Mouse (Mus musculus) neural tube, embryonic 13.5 days (tissue): Measurements from ENCODE around the gene Ttc34. TPM values are rescaled to one million over a fixed set of nuclear protein-coding genes. Genes with fewer than 3 reads are reported as not detected.

Source experiments
- ATAC-seq: fragments of 200-750 bp; cut with Nextera tagmentation; 2 replicates; pipeline ENCODE4 v1.8.0; 2017; ENCODE audit warnings: low read depth, mild to moderate bottlenecking, moderate TSS enrichment, moderate library complexity
- H3K27ac ChIP-seq: fragments of 300-500 bp; sonication (generic); replicated peaks from 2 replicates; pipeline ENCODE4 v1.5.1; 2015; ENCODE audit warnings: moderate library complexity, mild to moderate bottlenecking, inconsistent platforms
- H3K27me3 ChIP-seq: fragments of 300-500 bp; sonication (generic); 2 replicates; pipeline ENCODE4 v1.6.1; 2015; ENCODE audit warnings: mild to moderate bottlenecking, inconsistent platforms
- H3K36me3 ChIP-seq: fragments of 300-500 bp; sonication (generic); 2 replicates; pipeline ENCODE4 v1.6.1; 2015; ENCODE audit warnings: mild to moderate bottlenecking, inconsistent platforms
- H3K4me1 ChIP-seq: fragments of 300-500 bp; sonication (generic); replicated peaks from 2 replicates; pipeline ENCODE4 v1.6.1; 2015; ENCODE audit warnings: inconsistent platforms
- H3K4me2 ChIP-seq: fragments of 300-500 bp; sonication (generic); 2 replicates; pipeline ENCODE4 v1.6.1; 2015; ENCODE audit warnings: inconsistent platforms, mild to moderate bottlenecking, moderate library complexity
- H3K4me3 ChIP-seq: fragments of 300-500 bp; sonication (generic); 2 replicates; pipeline ENCODE4 v1.5.1; 2015; ENCODE audit warnings: mild to moderate bottlenecking, inconsistent platforms
- H3K9ac ChIP-seq: fragments of 300-500 bp; sonication (generic); 2 replicates; pipeline ENCODE4 v1.6.1; 2015; ENCODE audit warnings: moderate library complexity, mild to moderate bottlenecking, inconsistent platforms
- H3K9me3 ChIP-seq: fragments of 300-500 bp; sonication (generic); 2 replicates; pipeline ENCODE4 v1.6.1; 2016; ENCODE audit warnings: inconsistent platforms
- WGBS: fragments of 180-500 bp; shearing (Covaris S2); methylation state at CpG from one replicate; pipeline ENCODE4 v1.1.7; 2015; 5-methylcytosine and 5-hydroxymethylcytosine counted together
- polyA plus RNA-seq: library from polyadenylated mRNA; unstranded; fragments of >200 nt; fragmentation: Nextera tagmentation; extraction: Ambion mirVana; gene quantifications from 2 replicates; pipeline ENCODE4 v1.2.1, GENCODE M21; 2015

Gene Ttc34
- polyA plus RNA-seq, 1 experiment from 2014 or later: 0.52 TPM

DNA sequence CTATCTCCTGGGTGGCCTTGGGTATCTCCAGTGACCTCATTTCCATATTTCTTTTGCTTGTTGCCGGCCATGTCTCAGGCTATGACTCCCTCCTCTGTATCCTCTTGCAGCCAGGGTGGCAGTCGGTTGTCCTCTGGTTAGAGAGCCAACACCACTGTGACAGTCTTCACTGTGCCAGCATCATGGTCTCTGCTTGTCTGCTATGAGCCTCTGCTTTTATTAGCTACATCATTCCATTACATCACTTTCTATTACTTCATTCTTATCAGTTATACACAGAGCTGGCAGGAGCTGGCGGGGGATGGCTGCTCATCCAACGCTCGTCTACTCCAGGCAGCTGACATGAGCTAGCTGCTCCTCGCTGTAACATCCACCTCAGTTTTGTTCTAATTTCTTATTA, 43.5 kb downstream of the Ttc34 start:
- no peak overlapping the region for H3K27ac ChIP-seq
- H3K9ac ChIP-seq: no peak overlapping the region
- H3K36me3 ChIP-seq: no peaks in the 10 kb centered on the region
- H3K4me1 ChIP-seq: peaks cover 7% of the 10 kb centered on the region
- no peak for ATAC-seq
- no peaks in the 10 kb centered on the region for H3K9me3 ChIP-seq
- 85% methylated on average over 6 of the region's 6 CpGs for WGBS
- no peak overlapping the region for H3K4me3 ChIP-seq
- no peak overlapping the region for H3K4me2 ChIP-seq
- H3K27me3 ChIP-seq: 0 out of 2 replicates have a peak, but pooled peaks cover 8% of the 10 kb centered on the region

DNA sequence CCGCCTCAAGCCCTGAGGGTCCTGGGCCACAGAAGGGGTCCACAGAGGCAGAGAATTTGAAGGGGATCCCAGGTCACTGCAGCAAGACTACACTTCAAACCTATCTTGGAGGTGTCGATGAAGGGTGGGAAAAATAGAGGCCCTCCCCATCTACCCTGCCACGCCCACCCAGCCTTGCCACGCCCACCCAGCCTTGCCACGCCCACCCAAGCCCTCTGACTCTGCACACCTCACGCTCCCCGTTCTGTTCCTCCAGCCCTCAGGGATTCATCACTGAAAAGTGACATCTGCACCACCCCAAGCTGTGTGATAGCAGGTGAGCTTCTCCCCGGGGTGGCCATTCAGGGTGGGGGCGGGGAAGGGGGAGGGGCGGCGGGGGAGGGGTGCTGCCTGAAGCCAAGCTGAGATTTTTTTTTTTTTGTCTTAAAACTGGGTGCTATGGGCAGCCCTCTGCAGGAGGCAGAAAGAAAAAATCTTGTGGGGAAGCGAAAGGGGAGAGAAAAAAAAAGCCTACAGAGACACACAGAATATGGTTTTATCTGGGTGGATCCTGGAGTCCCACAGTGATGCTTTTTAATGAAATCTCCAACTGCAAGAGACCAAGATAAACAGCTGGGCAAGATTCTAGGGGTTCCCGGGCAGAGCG, 44.9 kb downstream of the Ttc34 start:
- no peaks in the 10 kb centered on the region for H3K9me3 ChIP-seq
- H3K27me3 ChIP-seq: no peaks in the 10 kb centered on the region
- H3K4me3 ChIP-seq: no peak overlapping the region
- H3K4me1 ChIP-seq: peaks cover 7% of the 10 kb centered on the region
- 25% methylated on average over 14 of the region's 14 CpGs for WGBS
- no peak overlapping the region for H3K4me2 ChIP-seq
- H3K36me3 ChIP-seq: no peaks in the 10 kb centered on the region
- no peak overlapping the region for H3K9ac ChIP-seq
- no peak overlapping the region for H3K27ac ChIP-seq
- no peak for ATAC-seq

- Histone ChIP-seq H3K4me2 (no peak overlapping the region), H3K27ac (no peak overlapping the region), H3K27me3 (no peaks in the 10 kb centered on the region), H3K4me3 (no peak overlapping the region), H3K9me3 (no peaks in the 10 kb centered on the region), H3K36me3 (no peaks in the 10 kb centered on the region), H3K4me1 (no peaks in the 10 kb centered on the region), H3K9ac (no peak overlapping the region)
- WGBS: 88% methylated on average over 11 of the region's 11 CpGs
- ATAC-seq: no peak
These were observed 48.2 kb downstream of the Ttc34 start for GRCm38 (mm10) chr4:154885416-154885815.

GRCm38 (mm10) chr4:154886876-154887592, 49.8 kb downstream of the Ttc34 start:
- no peaks in the 10 kb centered on the region for H3K4me1 ChIP-seq
- no peak overlapping the region for H3K9ac ChIP-seq
- WGBS: 68% methylated on average over 13 of the region's 13 CpGs
- no peaks in the 10 kb centered on the region for H3K9me3 ChIP-seq
- H3K4me2 ChIP-seq: no peak overlapping the region
- no peaks in the 10 kb centered on the region for H3K36me3 ChIP-seq
- no peaks in the 10 kb centered on the region for H3K27me3 ChIP-seq
- no peak overlapping the region for H3K4me3 ChIP-seq
- no peak for ATAC-seq
- no peak overlapping the region for H3K27ac ChIP-seq

- 81% methylated on average over 15 of the region's 15 CpGs for WGBS
- no peak for ATAC-seq
These were observed 50.5 kb downstream of the Ttc34 start for GRCm38 (mm10) chr4:154887593-154888250.

GRCm38 (mm10) chr4:154890887-154891286, 53.6 kb downstream of the Ttc34 start:
- Histone ChIP-seq H3K9ac (no peak overlapping the region), H3K9me3 (no peaks in the 10 kb centered on the region), H3K4me2 (no peak overlapping the region), H3K4me3 (no peak overlapping the region), H3K27ac (no peak overlapping the region), H3K4me1 (no peaks in the 10 kb centered on the region), H3K36me3 (no peaks in the 10 kb centered on the region), H3K27me3 (no peaks in the 10 kb centered on the region)
- no peak for ATAC-seq
- WGBS: 91% methylated on average over 14 of the region's 14 CpGs

More at GRCm38 (mm10) chr4:154887593-154888250, 50.5 kb downstream of the Ttc34 start:
- Histone ChIP-seq H3K9me3 (no peaks in the 10 kb centered on the region), H3K4me2 (no peak overlapping the region), H3K4me1 (no peaks in the 10 kb centered on the region), H3K9ac (no peak overlapping the region), H3K36me3 (no peaks in the 10 kb centered on the region), H3K4me3 (no peak overlapping the region), H3K27me3 (no peaks in the 10 kb centered on the region), H3K27ac (no peak overlapping the region)

GRCm38 (mm10) chr4:154895549-154895948, 58.3 kb downstream of the Ttc34 start:
- H3K4me1 ChIP-seq: peaks cover 26% of the 10 kb centered on the region
- H3K4me2 ChIP-seq: no peak overlapping the region
- H3K27me3 ChIP-seq: no peaks in the 10 kb centered on the region
- no peak overlapping the region for H3K27ac ChIP-seq
- H3K9me3 ChIP-seq: no peaks in the 10 kb centered on the region
- no peak for ATAC-seq
- H3K9ac ChIP-seq: no peak overlapping the region
- 86% methylated on average over 5 of the region's 5 CpGs for WGBS
- H3K4me3 ChIP-seq: no peak overlapping the region
- no peaks in the 10 kb centered on the region for H3K36me3 ChIP-seq

DNA sequence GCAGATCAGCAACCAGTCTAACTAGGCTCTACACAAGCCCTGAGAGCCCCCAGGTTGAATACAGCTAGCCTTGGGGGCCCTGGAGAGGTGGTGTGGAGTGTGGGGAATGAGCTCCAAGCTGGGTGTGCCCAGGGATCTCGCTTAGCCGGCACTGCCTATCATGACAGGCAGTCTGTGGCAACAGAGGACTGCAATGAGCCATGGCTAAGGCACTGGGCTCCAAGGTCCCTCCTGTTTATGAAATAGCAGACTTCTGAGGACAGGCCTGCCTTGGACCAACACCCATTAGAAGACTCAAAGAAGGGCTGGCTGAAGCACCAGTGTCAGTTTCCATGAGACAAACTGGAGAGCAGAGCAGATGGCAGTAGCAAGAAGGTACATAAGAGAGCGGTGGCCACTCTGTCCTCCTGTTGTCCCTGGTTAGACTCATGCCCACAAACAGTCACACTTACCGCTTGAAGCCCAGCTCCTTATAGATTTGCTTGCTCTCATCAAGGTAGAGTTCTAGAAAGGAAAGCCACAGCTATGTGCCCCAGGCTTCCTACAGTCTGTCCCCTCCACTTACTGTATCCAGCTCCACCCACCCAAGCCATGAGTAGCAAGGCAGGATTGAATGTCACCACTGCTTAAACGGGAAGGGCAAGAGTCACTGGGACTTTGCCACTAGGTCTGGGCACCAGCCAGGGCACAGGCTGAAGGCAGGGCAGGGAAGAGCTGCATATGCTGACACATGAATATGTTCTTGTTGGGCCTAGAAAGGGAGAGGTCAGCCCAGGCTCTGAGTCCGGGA, 60.6 kb downstream of the Ttc34 start:
- peak overlapping the region; percentile 55 for H3K4me3 ChIP-seq
- 64% methylated on average over 6 of the region's 6 CpGs for WGBS
- no peaks in the 10 kb centered on the region for H3K36me3 ChIP-seq
- no peaks in the 10 kb centered on the region for H3K9me3 ChIP-seq
- H3K27me3 ChIP-seq: no peaks in the 10 kb centered on the region
- H3K4me2 ChIP-seq: peak overlapping the region; percentile 86
- H3K4me1 ChIP-seq: peaks cover 26% of the 10 kb centered on the region
- peak overlapping the region; percentile 79 for H3K9ac ChIP-seq
- ATAC-seq: 0 out of 2 replicates have a peak, but pooled peaks have one; percentile 5
- peak overlapping the region; percentile 68; the same call in 1 of the 2 replicates for H3K27ac ChIP-seq

- H3K27me3 ChIP-seq: no peaks in the 10 kb centered on the region
- H3K9me3 ChIP-seq: no peaks in the 10 kb centered on the region
- H3K4me3 ChIP-seq: peak within 1 kb of the TSS; percentile 55
- 3% methylated on average over 43 of the region's 43 CpGs for WGBS
- H3K27ac ChIP-seq: peak within 1 kb of the TSS; percentile 68
- peak within 1 kb of the TSS; percentile 79 for H3K9ac ChIP-seq
- H3K36me3 ChIP-seq: no peaks in the 10 kb centered on the region
- ATAC-seq: peak; percentile 95
- H3K4me2 ChIP-seq: peak within 1 kb of the TSS; percentile 86
- peaks cover 26% of the 10 kb centered on the region for H3K4me1 ChIP-seq
These were observed 61.5 kb downstream of the Ttc34 start, which contains the start of gene Fam213b for GRCm38 (mm10) chr4:154898506-154899446. Gene Fam213b (minus strand): TSS chr4:154899135.

DNA sequence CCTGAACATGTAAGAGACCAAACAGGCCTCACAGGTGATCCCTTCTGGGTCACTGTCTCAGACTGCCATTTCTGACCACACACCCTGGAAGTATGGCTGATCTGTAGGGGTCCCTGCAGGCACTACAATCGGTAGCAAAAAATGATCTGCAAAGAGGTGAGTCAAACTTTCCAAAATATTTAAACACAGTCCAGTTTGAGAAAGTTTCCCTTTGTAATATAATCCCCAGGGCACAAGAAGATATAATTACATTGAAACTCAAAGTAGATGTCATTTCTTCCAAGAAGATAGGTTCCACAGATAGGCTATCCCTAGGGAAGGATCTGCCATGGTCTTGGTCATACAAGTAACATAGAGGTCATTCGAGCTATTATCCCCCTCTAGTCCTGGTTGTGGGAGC, 65.1 kb downstream of the Ttc34 start:
- peaks cover 26% of the 10 kb centered on the region for H3K4me1 ChIP-seq
- H3K4me3 ChIP-seq: no peak overlapping the region
- no peak overlapping the region for H3K9ac ChIP-seq
- no peak overlapping the region for H3K4me2 ChIP-seq
- peaks cover 3% of the 10 kb centered on the region; the same call in 1 of the 2 replicates for H3K27me3 ChIP-seq
- no peak overlapping the region for H3K27ac ChIP-seq
- no peaks in the 10 kb centered on the region for H3K36me3 ChIP-seq
- 89% methylated on average over 2 of the region's 2 CpGs for WGBS
- H3K9me3 ChIP-seq: no peaks in the 10 kb centered on the region
- ATAC-seq: no peak
